Mouse (Mus musculus): ENCODE results near the gene Gm21190. TPM values are rescaled to one million over a fixed set of nuclear protein-coding genes. Genes with fewer than 3 reads are reported as not detected.
"Not testable (repeated sequence)": the region's sequence is repeated elsewhere in the genome, so short reads cannot be mapped to it uniquely, and the experiment has no call there.

Gm21190 gene
- not detected in 2 replicates for total RNA-seq (2014; rRNA removed)
- not detected in 2 replicates for polyA plus RNA-seq (2015; fragmentation: Nextera tagmentation; extraction: Ambion mirVana)

DNA sequence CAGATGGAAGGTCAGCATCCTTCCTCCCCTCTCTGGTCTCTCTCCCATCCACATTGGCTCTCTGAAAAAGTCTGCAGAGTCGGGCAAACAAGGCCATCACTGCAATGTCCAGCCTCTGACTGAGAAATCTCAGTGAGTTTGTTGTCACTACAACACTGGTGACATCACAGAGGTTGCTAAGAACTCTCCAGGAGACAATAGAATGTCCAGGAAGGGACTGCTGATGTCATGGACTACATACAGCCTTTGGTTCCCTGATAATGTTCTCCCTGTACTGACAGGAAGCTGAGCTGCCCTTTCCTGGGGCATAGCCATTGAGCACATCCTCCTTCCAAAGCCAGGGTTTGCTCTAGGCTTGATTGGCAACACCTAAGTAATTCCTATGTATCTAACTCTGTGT is at the start of gene Gm21190:
TSS of gene Gm21190 (minus strand) at position 101 of the 400 bp plus-strand sequence.
- WGBS, result no CpG with 5 or more reads among the region's 1 CpGs
- not testable (repeated sequence) for H3K36me3 ChIP-seq (ENCODE audit: insufficient read depth, low read length); ATAC-seq (ENCODE audit: low FRiP score)

GRCm38 (mm10) chr5:15577033-15577432 is 48.0 kb upstream of the Gm21190 start, which contains the start of gene Gm21083:
Gene Gm21083 (plus strand): TSS chr5:15577333.
- H3K4me3 ChIP-seq (ENCODE audit: low read depth, low read length); H3K9me3 ChIP-seq (ENCODE audit: low read length); H3K4me2 ChIP-seq (ENCODE audit: low read depth, low read length, poor library complexity, severe bottlenecking); H3K27me3 ChIP-seq (ENCODE audit: insufficient read depth, low read length); H3K4me1 ChIP-seq (ENCODE audit: insufficient read depth, low read length); H3K36me3 ChIP-seq (ENCODE audit: insufficient read depth, low read length); ATAC-seq (ENCODE audit: low FRiP score); H3K27ac ChIP-seq (ENCODE audit: low read depth, low read length); H3K9ac ChIP-seq (replicated peaks; ENCODE audit: low read length, poor library complexity, severe bottlenecking); DNase-seq (ENCODE audit: low spot score): not testable (repeated sequence)
- WGBS, result no CpG with 5 or more reads among the region's 1 CpGs

More for the DNA sequence above, at the start of gene Gm21190:
- not testable (repeated sequence) for H3K4me2 ChIP-seq (ENCODE audit: low read depth, low read length, poor library complexity, severe bottlenecking); H3K4me3 ChIP-seq (ENCODE audit: low read depth, low read length); H3K9ac ChIP-seq (replicated peaks; ENCODE audit: low read length, poor library complexity, severe bottlenecking); H3K27ac ChIP-seq (ENCODE audit: low read depth, low read length); DNase-seq (ENCODE audit: low spot score); H3K4me1 ChIP-seq (ENCODE audit: insufficient read depth, low read length); H3K27me3 ChIP-seq (ENCODE audit: insufficient read depth, low read length)
- H3K9me3 ChIP-seq (ENCODE audit: low read length), result peaks cover 23% of the 10 kb centered on the region

GRCm38 (mm10) chr5:15573735-15574134 is 44.7 kb upstream of the Gm21190 start:
- H3K27ac ChIP-seq (ENCODE audit: low read depth, low read length); H3K4me3 ChIP-seq (ENCODE audit: low read depth, low read length); H3K27me3 ChIP-seq (ENCODE audit: insufficient read depth, low read length); H3K4me1 ChIP-seq (ENCODE audit: insufficient read depth, low read length); H3K4me2 ChIP-seq (ENCODE audit: low read depth, low read length, poor library complexity, severe bottlenecking); DNase-seq (ENCODE audit: low spot score); H3K9ac ChIP-seq (replicated peaks; ENCODE audit: low read length, poor library complexity, severe bottlenecking); H3K9me3 ChIP-seq (ENCODE audit: low read length); ATAC-seq (ENCODE audit: low FRiP score); H3K36me3 ChIP-seq (ENCODE audit: insufficient read depth, low read length): not testable (repeated sequence)

DNA sequence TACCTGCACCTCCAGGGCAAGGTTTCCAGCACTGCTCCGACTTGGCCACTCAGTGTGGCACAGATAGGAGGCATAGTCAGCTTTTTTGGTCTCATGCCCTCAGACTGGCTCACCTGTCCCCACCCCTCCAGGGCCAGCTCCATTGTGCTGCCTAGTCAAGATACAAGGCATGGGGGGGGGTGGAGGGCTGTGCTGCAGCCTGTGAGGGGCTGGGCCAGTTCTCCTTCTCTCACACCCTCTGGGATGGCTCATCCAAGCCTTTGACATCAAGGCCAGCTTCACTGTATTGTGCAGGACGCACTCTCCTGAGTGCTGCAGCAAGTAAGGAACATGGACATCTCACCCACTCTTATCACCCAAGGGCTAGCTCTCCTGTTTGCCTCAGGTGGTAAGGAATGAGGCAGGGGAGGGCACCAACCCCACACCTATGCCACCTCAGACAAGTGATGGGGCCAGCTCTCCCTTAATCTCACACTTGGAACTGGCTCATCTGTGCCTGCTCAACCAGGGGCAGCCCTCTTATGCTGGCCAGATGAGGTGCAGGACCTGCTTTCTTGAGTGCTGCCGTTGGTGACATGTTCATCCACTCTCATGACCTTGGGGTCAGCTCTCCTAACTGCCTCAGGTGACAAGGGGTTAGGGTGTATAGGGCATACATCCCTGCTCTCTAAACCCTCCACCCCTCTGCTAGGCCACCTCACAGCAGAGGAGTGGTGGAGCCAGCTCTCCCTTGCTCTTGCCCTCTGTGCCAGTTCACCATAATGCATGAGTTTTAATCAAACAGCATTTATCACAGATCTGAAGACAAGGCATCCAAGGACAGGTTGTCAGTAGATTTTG is 32.6 kb upstream of the Gm21190 start:
- H3K9me3 ChIP-seq (ENCODE audit: low read length); H3K4me1 ChIP-seq (ENCODE audit: insufficient read depth, low read length); H3K9ac ChIP-seq (replicated peaks; ENCODE audit: low read length, poor library complexity, severe bottlenecking); H3K4me2 ChIP-seq (ENCODE audit: low read depth, low read length, poor library complexity, severe bottlenecking); H3K27ac ChIP-seq (ENCODE audit: low read depth, low read length); H3K4me3 ChIP-seq (ENCODE audit: low read depth, low read length); H3K36me3 ChIP-seq (ENCODE audit: insufficient read depth, low read length); DNase-seq (ENCODE audit: low spot score); H3K27me3 ChIP-seq (ENCODE audit: insufficient read depth, low read length): not testable (repeated sequence)
- ATAC-seq (ENCODE audit: low FRiP score), result peak; percentile 42; the same call in 1 of the 2 replicates
- 87% methylated on average over 3 of the region's 3 CpGs for WGBS

- not testable (repeated sequence) for H3K36me3 ChIP-seq (ENCODE audit: insufficient read depth, low read length); ATAC-seq (ENCODE audit: low FRiP score); H3K27me3 ChIP-seq (ENCODE audit: insufficient read depth, low read length); H3K4me1 ChIP-seq (ENCODE audit: insufficient read depth, low read length); H3K4me3 ChIP-seq (ENCODE audit: low read depth, low read length); DNase-seq (ENCODE audit: low spot score); H3K4me2 ChIP-seq (ENCODE audit: low read depth, low read length, poor library complexity, severe bottlenecking); H3K27ac ChIP-seq (ENCODE audit: low read depth, low read length); H3K9ac ChIP-seq (replicated peaks; ENCODE audit: low read length, poor library complexity, severe bottlenecking)
- WGBS, result 65% methylated on average over 1 of the region's 1 CpGs
- H3K9me3 ChIP-seq (ENCODE audit: low read length), result peaks cover 13% of the 10 kb centered on the region
Observed at GRCm38 (mm10) chr5:15558654-15559053, 29.6 kb upstream of the Gm21190 start.

GRCm38 (mm10) chr5:15549606-15550005 is 20.6 kb upstream of the Gm21190 start:
- peak; percentile 63 for TF ChIP-seq CTCF (IDR thresholded peaks at IDR 0.05)
- not testable (repeated sequence) for H3K27me3 ChIP-seq (ENCODE audit: insufficient read depth, low read length); DNase-seq (ENCODE audit: low spot score)

DNA sequence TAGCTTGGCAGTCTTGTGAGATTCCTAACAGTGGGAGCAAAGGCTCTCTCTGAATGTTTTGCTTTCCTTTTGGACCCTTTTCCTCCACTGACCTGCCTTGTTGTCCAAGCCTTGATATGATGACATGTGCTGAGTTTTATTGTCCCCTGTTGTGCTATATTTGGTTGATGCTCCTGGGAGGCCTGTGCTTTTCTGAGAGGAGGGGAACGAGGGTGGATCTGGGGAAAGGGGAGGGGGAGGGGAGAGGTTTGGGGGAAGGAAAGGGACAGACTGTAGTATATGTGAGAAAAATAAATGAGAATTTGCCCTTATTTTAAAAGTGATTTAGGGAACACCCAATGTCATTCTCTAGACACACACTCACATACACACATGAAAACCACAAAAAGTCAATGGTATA is 20.1 kb upstream of the Gm21190 start:
- H3K9ac ChIP-seq (replicated peaks; ENCODE audit: low read length, poor library complexity, severe bottlenecking); H3K27me3 ChIP-seq (ENCODE audit: insufficient read depth, low read length); H3K4me3 ChIP-seq (ENCODE audit: low read depth, low read length); DNase-seq (ENCODE audit: low spot score); ATAC-seq (ENCODE audit: low FRiP score); H3K4me2 ChIP-seq (ENCODE audit: low read depth, low read length, poor library complexity, severe bottlenecking); H3K36me3 ChIP-seq (ENCODE audit: insufficient read depth, low read length); H3K27ac ChIP-seq (ENCODE audit: low read depth, low read length); H3K4me1 ChIP-seq (ENCODE audit: insufficient read depth, low read length): not testable (repeated sequence)
- 49% methylated on average over 1 of the region's 1 CpGs for WGBS
- peaks cover 10% of the 10 kb centered on the region for H3K9me3 ChIP-seq (ENCODE audit: low read length)

More at GRCm38 (mm10) chr5:15549606-15550005, 20.6 kb upstream of the Gm21190 start:
- not testable (repeated sequence) for H3K9ac ChIP-seq (replicated peaks; ENCODE audit: low read length, poor library complexity, severe bottlenecking); H3K4me3 ChIP-seq (ENCODE audit: low read depth, low read length); H3K36me3 ChIP-seq (ENCODE audit: insufficient read depth, low read length); ATAC-seq (ENCODE audit: low FRiP score); H3K27ac ChIP-seq (ENCODE audit: low read depth, low read length); H3K4me2 ChIP-seq (ENCODE audit: low read depth, low read length, poor library complexity, severe bottlenecking); H3K4me1 ChIP-seq (ENCODE audit: insufficient read depth, low read length)
- H3K9me3 ChIP-seq (ENCODE audit: low read length), result peaks cover 10% of the 10 kb centered on the region
- WGBS, result 11% methylated on average over 3 of the region's 3 CpGs

GRCm38 (mm10) chr5:15548642-15549041 is 19.6 kb upstream of the Gm21190 start:
- H3K4me1 ChIP-seq (ENCODE audit: insufficient read depth, low read length); H3K9me3 ChIP-seq (ENCODE audit: low read length); H3K4me3 ChIP-seq (ENCODE audit: low read depth, low read length); H3K27ac ChIP-seq (ENCODE audit: low read depth, low read length); H3K4me2 ChIP-seq (ENCODE audit: low read depth, low read length, poor library complexity, severe bottlenecking); H3K36me3 ChIP-seq (ENCODE audit: insufficient read depth, low read length); H3K9ac ChIP-seq (replicated peaks; ENCODE audit: low read length, poor library complexity, severe bottlenecking); H3K27me3 ChIP-seq (ENCODE audit: insufficient read depth, low read length); DNase-seq (ENCODE audit: low spot score); ATAC-seq (ENCODE audit: low FRiP score): not testable (repeated sequence)
- WGBS, result 79% methylated on average over 6 of the region's 6 CpGs
